Mouse (Mus musculus) adrenal gland, adult 18-20 months (tissue): ENCODE results near the gene Flt4. TPM values are rescaled to one million over a fixed set of nuclear protein-coding genes. Genes with fewer than 3 reads are reported as not detected.
"Not testable (repeated sequence)": the region's sequence is repeated elsewhere in the genome, so short reads cannot be mapped to it uniquely, and the experiment has no call there.

Experiments used
- DNase-seq, 2 experiments: peaks; one replicate each; pipeline ENCODE4 v3.0.0; 2021 to 2022; ENCODE audit warnings: low spot score in 2 of 2
- long read RNA-seq, 2 experiments: library from polyadenylated mRNA; stranded (forward); transcript quantifications; one replicate each; pipeline ENCODE4 v2.0.0; 2021
- total RNA-seq, 2 experiments: library from RNA; stranded (reverse); gene quantifications; 1 replicate in 1 of 2; 2 replicates in 1 of 2; pipeline ENCODE4 v1.2.3; 2021

Gene Flt4
- total RNA-seq = 10 to 100 TPM; 14.4 to 14.5 TPM
- long read RNA-seq, experiment 1, full-length matches to known transcripts = 1 of 3 reads
- long read RNA-seq, experiment 1, partial matches to known transcripts = 2 of 3 reads
- long read RNA-seq, experiment 1, other reads (novel, unspliced or antisense) = 0 of 3 reads
- long read RNA-seq, experiment 2, partial matches to known transcripts = 1 of 2 reads
- long read RNA-seq, experiment 2, other reads (novel, unspliced or antisense) = 1 of 2 reads

GRCm38 (mm10) chr11:49608938-49609867 lies at the start of gene Flt4:
Gene Flt4, plus strand, starts transcription at chr11:49609263.
- DNase-seq = peak; percentile 32 to 59

DNA sequence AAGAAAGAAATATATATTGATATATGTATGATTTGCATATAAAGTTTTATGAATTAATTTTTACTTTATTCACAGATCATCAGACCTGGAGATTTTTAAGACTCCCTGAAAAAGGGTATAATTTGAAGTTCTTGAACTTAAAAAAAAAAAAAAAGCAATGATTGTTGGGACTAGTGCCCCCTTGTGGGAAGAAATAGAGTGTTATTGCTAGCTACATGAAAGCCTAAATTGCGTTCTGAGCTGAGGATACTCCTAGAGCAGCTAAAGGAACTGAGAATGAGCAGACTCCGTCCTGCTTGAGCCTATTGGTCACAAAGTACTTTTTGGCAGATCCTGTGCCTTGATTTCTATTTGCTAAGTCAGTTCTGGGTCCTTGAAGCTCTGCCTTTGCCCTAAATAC lies 34.0 kb upstream of the Flt4 start:
- not testable (repeated sequence) for DNase-seq

GRCm38 (mm10) chr11:49580452-49580851 lies 28.6 kb upstream of the Flt4 start:
- DNase-seq = not testable (repeated sequence)

DNA sequence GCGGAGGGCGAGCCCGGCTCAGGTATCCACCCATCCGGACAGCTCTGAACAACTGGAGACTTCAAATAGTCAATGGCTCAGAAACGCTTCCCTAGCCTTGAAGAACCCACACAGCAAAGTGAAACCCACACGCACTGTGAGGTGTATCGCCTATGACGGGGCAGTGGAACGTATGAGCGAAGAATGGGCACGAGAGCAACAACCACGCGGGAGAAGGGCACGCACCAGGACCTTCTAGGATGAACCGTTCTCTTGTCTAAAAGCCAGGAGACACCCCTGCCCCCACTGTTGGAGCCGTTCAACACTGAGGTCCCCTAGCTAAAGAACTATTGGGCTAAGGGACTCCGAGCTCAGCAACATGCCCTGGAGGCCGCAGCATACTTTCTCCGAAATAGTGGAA lies 18.9 kb upstream of the Flt4 start:
- DNase-seq = no peak

DNA sequence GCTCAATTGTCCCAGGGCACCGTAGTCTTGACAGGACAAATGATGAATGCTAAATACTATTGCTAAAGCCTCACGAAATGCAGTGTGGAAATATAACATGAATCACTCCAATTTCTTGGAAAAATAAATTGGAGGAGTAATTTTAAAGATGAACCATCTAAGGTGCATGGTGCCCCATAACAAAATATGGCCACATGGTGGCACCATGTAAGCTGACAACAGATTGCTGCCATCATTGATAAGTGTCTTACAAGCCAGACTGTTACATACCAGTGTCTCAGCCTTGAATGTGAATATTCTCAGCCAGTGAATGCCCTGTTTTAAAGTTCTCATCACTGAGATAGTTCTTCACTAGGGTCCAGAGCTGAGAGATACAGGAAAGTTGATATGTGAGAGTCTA lies 11.9 kb upstream of the Flt4 start:
- not testable (repeated sequence) for DNase-seq

DNA sequence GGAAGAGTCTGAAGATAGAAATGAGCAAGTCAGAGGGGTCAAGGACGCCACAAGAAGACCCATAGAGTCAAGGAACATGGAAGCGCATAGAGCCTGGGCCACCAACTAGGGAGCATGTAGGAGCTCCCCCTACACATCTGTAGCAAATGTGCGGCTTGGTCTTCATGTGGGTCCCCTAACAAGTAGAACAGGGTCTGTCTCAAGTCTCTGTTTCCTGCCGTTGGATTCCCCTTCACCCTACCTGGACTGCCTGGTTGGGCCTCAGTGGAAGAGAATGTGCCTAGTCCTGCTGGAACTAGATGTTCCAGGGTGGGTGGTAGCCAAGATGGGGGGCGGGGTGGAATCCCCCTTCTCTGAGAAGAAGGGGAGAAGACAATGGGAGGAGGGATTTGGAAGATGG lies 757 bp upstream of the Flt4 start:
- DNase-seq = not testable (repeated sequence)

- peak in 1 of 2 experiments; percentile 51 for DNase-seq
Observed at GRCm38 (mm10) chr11:49609868-49610824, 1.1 kb downstream of the Flt4 start.

GRCm38 (mm10) chr11:49611349-49611748 lies 2.3 kb downstream of the Flt4 start:
- not testable (repeated sequence) for DNase-seq

GRCm38 (mm10) chr11:49612154-49612553 lies 3.1 kb downstream of the Flt4 start:
- no peak for DNase-seq

DNA sequence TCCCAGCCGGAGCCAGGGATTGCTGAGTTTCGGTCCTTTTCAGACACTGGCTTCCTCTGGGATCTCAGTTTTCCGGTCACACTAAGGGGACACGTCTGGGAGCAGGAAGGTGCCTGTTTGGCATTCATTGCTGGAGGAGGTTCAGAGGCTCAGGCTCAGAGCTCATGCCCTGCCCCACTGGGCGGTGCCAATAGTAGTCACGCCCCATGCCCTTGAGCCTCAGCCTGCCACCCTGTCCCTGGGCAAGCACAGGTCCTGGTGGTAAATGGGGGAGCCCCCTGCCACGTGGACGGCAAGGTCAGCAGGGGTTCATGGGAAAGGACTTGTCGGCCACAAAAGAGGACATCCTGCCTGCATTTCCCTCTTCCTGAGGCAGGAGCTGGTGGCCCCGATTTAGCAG lies 4.3 kb downstream of the Flt4 start:
- no peak for DNase-seq

DNA sequence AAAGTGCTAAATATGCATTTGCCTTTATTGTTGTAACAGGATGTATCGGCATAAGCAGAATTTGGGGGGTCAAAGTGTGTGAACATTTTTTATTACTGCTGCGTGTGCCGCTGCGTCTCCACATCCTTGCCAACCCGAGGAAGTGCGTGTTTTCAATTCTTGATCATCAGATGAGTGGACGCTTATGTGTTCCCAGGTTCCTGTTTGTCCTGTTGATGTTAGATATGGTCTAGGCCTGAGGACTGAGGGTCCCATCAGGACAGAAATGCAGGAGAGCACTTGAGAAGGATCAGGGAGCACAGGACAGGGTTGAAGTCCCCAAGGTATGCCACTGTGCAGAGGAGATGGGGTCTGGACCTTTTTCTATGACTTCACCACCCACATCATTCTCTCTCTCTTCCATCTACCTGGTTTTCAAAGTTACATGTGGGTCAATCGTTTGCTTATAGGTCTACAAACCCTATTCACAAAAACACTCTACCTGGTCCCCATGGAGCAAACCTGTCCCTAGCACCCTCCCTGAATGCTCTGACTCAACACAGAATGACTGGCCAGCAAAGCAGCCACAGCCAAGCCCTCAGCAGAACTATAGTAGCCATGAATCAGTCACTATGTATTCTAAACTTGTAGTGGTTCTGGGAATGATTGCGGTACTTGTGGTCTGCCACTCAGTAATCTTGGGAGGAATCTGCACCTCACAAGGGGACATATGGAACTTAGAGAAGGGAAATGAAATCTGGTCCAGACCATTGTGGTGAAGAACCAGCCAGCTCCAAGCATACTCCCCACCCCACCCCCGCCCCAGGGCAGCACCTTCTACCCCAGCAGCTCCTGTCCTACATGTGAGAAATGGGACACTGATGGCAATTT lies 7.0 kb downstream of the Flt4 start:
- DNase-seq = no peak

GRCm38 (mm10) chr11:49618476-49618875 lies 9.4 kb downstream of the Flt4 start:
- DNase-seq = no peak

GRCm38 (mm10) chr11:49621953-49622352 lies 12.9 kb downstream of the Flt4 start:
- DNase-seq = no peak

DNA sequence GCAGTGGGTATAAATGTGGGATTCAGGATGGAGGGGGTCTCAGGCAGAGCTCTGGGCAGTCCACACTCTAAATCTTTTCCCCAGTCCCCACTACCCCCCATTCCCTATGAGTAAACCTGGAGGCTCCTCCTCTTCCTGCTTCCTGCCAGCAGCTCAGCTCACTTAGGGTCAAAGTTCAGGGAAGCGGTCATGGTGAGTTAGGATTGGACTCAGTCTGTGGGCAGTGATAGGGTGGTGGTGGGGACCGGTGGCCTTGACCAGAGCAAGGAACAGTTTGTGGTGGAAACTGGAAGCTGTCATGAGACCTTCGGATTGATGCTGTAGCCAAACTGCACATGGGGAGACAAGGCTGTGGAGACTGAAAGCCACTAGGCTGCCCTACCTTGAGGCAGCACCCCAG lies 15.1 kb downstream of the Flt4 start:
- no peak for DNase-seq

DNA sequence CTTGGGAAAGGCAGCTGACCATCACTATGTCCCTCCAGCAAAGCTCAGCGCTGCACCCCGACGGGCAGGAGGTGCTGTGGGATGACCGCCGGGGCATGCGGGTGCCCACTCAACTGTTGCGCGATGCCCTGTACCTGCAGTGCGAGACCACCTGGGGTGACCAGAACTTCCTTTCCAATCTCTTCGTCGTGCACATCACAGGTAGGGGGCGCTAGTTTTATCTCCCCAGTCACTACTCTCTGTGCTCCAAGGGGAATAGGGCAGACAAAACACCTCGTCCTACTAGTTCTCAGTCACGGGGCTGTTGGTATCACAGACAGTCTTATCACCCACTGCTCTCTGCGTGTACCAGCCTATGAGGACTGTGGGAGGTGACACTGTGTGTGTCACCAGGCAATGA lies 16.8 kb downstream of the Flt4 start:
- DNase-seq = no peak

DNA sequence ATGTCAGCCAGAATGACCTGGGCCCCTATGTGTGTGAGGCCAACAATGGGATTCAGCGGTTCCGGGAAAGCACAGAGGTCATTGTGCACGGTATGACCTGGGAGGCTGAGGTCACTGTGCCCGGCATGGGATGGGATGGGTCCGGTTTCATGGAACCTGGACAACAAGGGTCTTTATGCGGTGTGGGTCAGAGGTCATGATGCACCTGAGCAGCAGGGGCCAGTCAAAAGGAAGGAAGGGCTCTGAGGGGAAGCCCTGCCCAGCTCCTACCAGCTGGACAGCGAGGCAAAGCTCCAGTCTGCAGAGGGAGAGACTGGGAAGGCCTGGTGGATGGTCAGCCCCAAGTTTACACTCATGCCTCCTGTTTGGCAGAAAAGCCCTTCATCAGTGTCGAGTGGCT lies 17.7 kb downstream of the Flt4 start:
- DNase-seq = no peak

DNA sequence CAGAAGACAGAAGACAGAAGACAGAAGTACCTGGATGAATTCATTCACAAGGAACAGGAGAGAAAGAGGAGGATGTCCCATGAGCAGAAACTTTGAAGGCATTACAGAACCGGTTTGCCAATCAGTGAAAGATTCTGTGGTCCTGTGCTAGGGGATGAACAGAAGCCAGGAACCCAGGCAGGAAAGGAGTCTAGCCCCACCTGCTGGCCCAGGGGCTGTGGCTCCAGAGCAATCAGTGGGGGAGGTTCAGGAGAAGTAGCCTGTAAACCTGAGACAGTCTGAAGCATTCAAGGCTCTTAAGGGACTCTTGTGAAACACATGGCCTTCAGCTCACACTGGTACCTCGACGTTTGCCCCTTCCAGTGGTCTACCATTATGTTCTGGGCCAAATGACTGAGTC lies 22.1 kb downstream of the Flt4 start:
- no peak for DNase-seq

GRCm38 (mm10) chr11:49632256-49632655 lies 23.2 kb downstream of the Flt4 start:
- no peak for DNase-seq

- no peak for DNase-seq
Observed at GRCm38 (mm10) chr11:49634101-49634500, 25.0 kb downstream of the Flt4 start.

- no peak for DNase-seq
Observed at GRCm38 (mm10) chr11:49635671-49636070, 26.6 kb downstream of the Flt4 start.
